Mouse (Mus musculus): Measurements from ENCODE around the gene Hspa5. TPM values are rescaled to one million over a fixed set of nuclear protein-coding genes. Genes with fewer than 3 reads are reported as not detected.
"Not testable (repeated sequence)": the region's sequence is repeated elsewhere in the genome, so short reads cannot be mapped to it uniquely, and the experiment has no call there.

Hspa5 gene
- total RNA-seq, 2 experiments from 2014 or later = 278 to 351 TPM

DNA sequence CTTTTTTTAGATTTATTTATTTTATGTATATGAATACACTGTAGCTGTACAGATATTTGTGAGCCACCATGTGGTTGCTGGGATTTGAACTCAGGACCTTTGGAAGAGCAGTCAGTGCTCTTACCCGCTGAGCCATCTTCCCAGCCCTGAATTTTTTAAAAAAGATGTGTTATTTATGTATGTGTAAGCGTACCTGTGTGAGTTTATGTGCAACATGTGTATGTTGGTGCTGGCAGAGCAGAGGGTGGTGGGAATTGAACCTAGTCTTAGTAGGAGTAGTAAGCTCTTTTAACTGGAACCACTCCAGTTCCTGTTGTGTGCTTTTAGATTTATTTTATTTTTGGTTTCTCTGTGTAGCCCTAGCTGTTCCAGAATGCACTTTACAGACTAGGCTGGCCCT is 32.4 kb downstream of the Hspa5 start:
- DNase-seq (ENCODE audit: low spot score in 2 of 2) = no peak

DNA sequence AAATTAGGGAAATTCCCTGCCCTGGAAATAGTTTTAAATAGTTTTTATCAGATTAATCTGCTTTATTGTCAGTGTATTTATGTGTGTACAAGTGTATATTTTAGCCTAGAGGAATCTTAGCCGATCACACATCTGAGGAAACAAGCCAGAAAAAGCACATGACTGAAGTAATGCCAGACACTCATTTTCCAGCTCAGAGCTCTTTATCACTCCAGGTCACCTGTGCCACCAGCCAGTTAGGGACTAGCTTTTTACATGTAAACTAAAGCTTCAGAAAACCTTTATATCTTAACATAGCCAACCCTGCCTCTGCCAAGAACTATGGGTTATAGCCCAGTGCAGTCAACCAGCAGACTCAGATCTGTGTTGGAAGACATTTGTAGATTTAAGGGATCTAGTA is 33.0 kb downstream of the Hspa5 start:
- DNase-seq (ENCODE audit: low spot score in 2 of 2) = no peak

DNA sequence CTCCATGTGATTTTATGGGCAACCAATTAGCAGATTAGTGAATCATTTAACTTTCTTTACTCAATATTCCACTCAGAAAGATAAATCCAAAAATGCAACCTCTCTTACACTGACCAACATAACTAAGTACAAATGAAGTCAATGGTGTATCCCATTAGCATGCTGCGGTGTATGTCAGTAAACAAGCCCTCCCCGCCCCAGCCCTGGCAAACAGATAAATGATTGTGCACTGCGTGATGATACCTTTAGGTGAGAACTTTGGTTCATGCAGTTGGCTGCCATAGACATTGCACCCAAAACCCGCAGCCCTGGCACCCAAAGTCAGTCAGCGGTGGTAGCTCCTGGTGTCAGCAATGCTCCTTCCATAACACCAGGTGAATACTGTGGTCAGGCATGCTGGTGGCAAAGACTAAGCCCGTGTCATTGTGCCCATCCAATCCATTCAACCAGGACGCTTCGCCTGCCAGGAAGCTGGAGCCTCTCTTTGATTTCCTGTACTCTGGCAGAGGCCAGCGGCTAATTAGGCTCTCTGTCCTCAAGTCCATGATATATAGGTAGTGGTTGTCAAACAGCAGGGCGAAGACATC is 33.7 kb downstream of the Hspa5 start:
- no peak for DNase-seq (ENCODE audit: low spot score in 2 of 2)

DNA sequence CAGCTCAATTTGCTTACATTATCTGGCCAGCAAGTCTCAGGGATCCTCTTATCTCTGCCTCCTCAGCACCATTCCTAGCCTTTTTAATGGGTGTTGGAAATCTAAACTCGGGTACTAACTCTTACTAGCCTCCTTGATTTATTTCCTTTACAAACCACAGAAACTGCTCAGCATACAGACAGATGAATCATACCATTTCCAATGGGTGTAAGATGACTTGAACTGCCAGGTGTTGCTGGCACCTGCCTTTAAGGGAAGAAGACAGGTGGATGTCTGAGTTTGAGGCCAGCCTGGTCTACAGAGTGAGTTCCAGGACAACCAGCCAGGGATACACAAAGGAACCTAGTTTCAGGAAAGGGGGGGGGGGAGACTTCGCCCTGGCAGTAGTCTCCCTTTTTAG is 36.3 kb downstream of the Hspa5 start:
- no peak for DNase-seq (ENCODE audit: low spot score in 2 of 2)

DNA sequence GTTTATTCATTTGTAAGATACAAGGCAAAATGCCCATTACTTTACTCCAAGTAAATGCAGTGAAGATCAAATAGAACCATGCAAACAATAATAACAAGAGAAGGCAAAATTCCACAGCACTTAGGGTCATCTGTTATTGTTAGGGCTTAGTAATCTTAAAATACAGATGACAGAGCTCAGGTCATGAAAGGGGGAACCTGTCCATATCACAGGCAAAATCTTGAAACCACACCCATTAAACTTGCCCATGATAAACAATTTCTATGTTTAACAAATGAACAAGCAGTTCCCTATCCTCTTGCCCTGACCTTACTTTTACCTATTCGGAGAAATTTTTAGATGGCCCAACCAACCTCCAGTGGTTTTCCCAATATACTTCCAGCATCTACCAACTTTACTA is 37.8 kb downstream of the Hspa5 start:
- DNase-seq (ENCODE audit: low spot score in 2 of 2) = no peak

DNA sequence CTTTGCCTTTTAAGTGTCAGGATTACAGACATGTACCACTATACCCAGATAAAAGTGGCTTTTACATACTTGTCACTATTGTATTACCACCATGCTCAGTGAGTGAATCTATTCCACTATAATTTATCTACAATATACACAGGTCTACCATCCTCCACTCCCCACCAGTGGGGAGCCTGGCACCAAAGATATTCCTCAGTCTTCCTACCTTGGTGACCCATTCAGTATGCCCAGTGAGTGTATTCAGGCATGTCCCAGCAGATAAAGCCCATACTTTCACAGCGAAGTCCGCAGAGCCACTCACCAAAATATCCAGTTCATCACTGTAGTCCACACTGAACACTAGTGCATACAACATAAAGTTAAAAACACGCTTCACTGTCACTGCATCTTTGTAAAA is 39.0 kb downstream of the Hspa5 start:
- no peak for DNase-seq (ENCODE audit: low spot score in 2 of 2)

DNA sequence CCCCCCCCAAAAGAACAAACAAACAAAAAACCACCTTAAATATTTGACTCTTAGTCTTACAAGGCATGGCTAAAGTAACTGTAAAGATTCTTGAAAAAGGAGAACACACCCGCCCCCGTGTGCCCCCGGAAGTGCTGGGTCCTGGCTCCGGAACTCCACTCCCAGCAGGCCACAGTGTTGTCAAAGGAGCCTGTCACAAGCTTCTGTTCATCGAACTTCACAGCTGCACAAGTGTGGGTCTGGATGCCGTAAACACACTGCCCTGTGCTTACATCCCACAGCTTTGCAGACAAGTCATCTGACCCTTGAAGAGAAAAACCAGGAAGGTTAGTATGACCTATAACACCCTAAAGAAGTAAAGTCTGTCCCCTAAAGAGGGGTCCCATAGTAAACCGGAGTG is 40.9 kb downstream of the Hspa5 start:
- DNase-seq (ENCODE audit: low spot score in 2 of 2) = no peak

DNA sequence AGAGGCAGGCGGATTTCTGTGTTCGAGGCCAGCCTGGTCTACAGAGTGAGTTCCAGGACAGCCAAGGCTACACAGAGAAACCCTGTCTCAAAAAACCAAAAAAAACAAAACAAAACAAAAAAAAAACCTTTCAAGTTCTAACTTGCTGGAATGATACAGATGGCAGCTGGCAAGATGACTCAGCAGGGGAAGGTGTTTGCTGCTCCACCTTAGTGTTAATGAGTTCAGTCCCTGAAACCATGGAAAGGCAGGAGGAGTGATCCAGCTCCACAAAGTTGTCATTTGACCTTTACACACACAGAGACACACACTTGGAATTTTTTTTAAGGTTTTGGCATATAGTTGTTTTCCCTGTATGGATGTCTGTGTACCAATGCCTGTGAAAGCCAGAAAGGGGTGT is 44.1 kb downstream of the Hspa5 start:
- not testable (repeated sequence) for DNase-seq (ENCODE audit: low spot score in 2 of 2)

DNA sequence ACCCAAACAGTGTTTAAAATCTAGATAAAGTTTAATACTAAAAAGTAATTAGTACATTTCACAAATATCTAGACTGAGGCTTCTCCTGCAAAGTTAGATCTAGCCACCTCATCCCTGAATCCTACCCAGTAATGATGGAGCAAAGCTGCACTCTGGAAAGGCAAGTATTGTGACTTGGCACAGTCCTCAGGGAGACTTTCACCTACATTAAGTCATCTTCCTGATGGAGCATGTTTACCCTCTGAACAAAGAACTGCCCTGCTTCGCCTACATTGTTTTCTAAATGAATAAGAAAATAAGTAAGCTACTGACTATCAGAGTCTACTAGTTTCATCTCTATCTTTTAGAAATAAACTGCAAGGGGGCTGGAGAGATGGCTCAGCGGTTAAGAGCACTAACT is 46.7 kb downstream of the Hspa5 start:
- no peak for DNase-seq (ENCODE audit: low spot score in 2 of 2)

DNA sequence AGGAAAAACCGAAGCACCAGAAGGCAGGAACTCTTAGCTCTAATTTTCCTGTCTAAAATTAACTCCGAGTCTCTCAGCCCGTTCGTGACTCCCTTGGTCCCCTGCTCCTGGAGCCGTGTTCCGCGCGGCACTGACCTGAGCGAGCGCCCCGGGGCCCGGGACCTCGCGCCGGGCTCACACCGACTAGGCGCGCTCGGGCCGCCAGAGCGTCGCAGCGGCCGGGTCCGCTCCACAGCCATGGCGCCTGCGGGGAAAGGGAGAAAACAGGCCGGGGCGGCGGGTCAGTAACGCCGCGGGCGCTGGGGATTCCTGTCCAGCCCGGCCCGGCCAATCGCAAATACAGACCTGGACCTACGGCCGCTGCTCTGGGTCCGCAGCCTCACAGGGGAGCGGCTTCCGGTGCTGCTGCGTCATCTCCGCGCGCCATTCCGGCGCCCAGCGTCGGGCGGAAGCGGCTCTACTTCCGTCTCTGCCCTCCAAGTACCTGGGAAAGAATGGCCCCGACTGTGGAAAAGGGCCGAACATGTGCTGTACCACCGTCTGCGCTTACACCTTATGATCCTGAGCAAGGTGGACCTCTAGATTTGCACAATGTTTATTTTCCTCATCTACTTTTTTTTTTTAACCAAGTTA is 54.2 kb downstream of the Hspa5 start, which contains the start of gene Fbxw2:
Fbxw2 (minus strand) TSS at position 485 of the 633 bp plus-strand sequence.
- peak; percentile 86 to 91 for DNase-seq (ENCODE audit: low spot score in 2 of 2)

DNA sequence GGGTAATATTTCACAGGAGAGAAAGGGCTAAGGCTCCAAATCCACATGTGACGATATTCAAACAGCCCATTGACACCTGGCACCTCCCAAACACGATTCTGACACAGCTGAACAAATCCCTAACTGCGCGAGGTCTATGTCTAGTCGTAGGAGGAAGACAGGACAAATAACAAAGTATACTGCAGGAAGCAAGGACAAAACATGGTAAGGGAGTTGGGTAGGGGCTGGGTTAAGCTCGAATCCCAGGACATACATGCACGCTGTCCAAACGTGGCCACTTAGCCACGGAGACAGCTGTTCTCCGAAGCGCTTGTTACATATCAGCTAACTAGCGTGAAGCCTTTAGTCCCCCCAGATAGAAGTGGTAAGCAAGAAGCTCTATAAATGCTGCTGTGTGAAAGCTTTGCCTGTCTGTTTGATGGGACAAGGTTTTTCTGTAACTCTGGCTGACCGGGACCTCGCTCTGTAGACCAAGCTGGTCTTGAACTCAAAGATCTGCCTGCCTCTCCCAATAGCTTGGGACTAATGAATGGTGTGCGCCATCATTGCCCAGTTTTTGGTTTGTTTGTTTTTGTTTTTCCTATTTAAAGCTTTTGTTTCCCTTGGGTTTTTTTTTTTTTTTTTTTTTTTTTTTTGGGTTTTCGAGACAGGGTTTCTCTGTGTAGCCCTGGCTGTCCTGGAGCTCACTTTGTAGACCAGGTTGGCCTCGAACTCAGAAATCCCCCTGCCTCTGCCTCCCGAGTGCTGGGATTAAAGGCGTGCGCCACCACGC is 54.9 kb downstream of the Hspa5 start:
- DNase-seq (ENCODE audit: low spot score in 2 of 2) = peak in 1 of 2 experiments; percentile 9

Other genes starting within 250 kb of the Hspa5 start
- gene Gapvd1, start 16.7 kb upstream of the Hspa5 start, total RNA-seq (2021) = 100 to 1,000 TPM; 106 to 107 TPM
- 10 to 100 TPM; 22.7 to 28.5 TPM for gene Rabepk, start 27.9 kb downstream of the Hspa5 start, total RNA-seq (2021)
- 10 to 100 TPM; 87.7 to 88.8 TPM for gene Fbxw2, start 54.3 kb downstream of the Hspa5 start, total RNA-seq (2021)
- gene Gm34653, start 61.0 kb downstream of the Hspa5 start, total RNA-seq (2021) = not detected
- 1 to 10 TPM in 1 of 2 experiments, under 1 TPM in 1; 0.65 to 1.0 TPM for gene Cutal, start 102.4 kb downstream of the Hspa5 start, total RNA-seq (2021)
- gene Psmd5, start 103.0 kb downstream of the Hspa5 start, total RNA-seq (2021) = 10 to 100 TPM; 37.3 to 42.7 TPM
- 1 to 10 TPM; 1.0 to 2.2 TPM for gene Phf19, start 142.1 kb downstream of the Hspa5 start, total RNA-seq (2021)
- 1 to 10 TPM; 1.1 to 3.0 TPM for gene Traf1, start 189.8 kb downstream of the Hspa5 start, total RNA-seq (2021)